Mouse (Mus musculus) liver, postnatal 0 days (tissue): ENCODE data around the gene Mtcl1.

Experiments used
- CTCF ChIP-seq: sonication (generic); IDR thresholded peaks from 2 replicates; pipeline ENCODE4 v1.5.1; 2016; ENCODE audit warnings: antibody characterized with exemption, low read depth
- EP300 ChIP-seq: IDR thresholded peaks from 2 replicates; pipeline ENCODE4 v1.6.1; 2016; ENCODE audit warnings: antibody characterized with exemption, low read depth, mild to moderate bottlenecking

DNA sequence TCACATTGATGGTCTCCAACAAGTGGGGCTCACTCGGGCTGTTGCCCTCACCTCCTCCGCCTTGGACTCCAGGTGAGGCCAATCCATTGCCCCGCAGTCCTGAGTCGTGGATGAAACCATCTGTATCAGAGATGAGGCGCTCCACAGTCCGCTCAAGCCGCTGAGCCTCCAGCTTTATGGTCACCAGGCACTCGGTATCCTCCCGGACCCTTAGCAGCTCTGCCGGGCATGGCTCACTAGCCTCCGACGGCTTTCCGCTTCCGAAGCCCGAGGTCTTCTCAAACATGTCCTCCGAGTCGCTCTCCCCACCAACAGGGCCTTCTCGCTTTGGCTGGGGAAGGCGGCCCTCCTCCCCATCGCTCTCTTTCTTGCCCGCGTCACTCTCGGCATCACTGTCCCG, 70.2 kb downstream of the Mtcl1 start:
- TF ChIP-seq CTCF (no peak), EP300 (no peak)
